Mouse (Mus musculus) spleen, postnatal 10 days (tissue): ENCODE measurements around the gene Hist1h4h.
A peak's percentile ranks its signal among the peaks of the same experiment; 100 is the strongest.

ENCODE experiments used
- DNase-seq, 2 experiments: peaks; one replicate each; pipeline ENCODE4 v3.0.0; 2021 to 2022; ENCODE audit warnings: low spot score in 2 of 2

Hist1h4h gene

GRCm38 (mm10) chr13:23575864-23576313 is 45.0 kb downstream of the Hist1h4h start:
- peak; percentile 53 to 67 for DNase-seq

- peak; percentile 38 to 50 for DNase-seq
These were observed 45.6 kb downstream of the Hist1h4h start for GRCm38 (mm10) chr13:23576351-23576881.

- peak in 1 of 2 experiments; percentile 47 for DNase-seq
These were observed 46.2 kb downstream of the Hist1h4h start for GRCm38 (mm10) chr13:23576906-23577639.

DNA sequence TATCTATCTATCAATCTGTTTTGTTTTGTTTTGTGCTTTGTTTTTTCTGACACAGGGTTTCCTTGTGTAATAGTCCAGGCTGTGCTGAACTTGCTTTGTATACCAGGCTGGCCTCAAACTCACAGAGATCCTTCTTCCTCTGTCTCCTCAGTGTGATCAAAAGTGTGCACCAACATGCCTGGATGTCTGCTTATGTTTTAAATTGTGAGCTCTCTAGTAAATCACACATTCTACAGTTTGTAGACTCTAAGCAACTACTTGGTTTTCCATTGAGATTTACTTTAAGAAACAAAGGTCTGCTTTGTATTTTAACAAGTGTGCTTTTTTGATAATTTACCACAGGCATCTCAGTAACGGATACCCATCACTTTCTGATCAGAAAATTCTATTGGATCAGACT is 47.0 kb downstream of the Hist1h4h start:
- DNase-seq = no peak
